Mouse (Mus musculus) adrenal gland, postnatal 25 days (tissue): ENCODE measurements at regions not wholly inside any gene's neighbourhood (a gene's known extent, or its start where the extent isn't known, plus 50 kb on each side); places are given as distances from the start of the nearest gene placed in this dataset.

Source experiments
- DNase-seq: peaks from one replicate; pipeline ENCODE4 v3.0.0; 2021; ENCODE audit warnings: mixed read lengths

DNA sequence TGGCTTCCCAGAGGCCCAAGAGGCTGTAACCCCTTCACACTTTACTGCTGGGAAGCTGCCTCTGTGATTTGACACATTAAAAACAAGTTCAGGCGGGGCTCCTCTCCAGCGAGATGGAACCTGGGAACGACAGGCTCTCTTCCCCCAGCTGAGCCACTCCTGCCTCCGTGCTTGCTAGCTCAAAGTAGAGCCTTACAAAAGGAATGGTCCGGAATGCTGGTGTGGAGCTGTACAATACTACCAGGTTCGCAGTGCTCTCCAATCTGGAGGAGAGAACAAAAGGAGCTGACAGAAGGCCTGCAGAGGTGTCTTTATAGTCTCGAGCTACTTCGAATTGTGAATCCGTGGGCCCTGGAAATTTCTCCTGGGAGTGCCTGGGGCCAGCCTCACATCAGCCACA is 100.4 kb upstream of the Irx4 start:
- no peak for DNase-seq

DNA sequence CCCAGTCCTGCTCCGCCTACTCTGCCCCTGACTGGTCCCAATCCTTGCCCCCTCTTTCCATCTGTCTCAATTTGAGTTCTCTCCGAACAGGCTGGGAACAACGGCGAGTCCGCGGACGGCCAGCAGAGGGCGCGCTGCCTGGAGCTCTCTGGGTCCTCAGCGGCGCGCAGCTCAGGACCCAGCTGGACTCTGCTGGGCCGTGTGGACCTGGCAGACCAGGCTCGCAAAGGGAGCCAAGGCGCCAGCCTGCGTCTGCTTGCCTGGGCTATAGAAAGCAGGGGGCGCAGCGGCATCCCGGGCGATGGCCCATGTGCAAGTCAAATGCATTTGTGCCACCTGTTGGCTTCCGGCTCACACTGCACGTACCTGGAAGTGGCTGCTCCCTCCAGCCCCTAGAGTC is 100.0 kb upstream of the Irx4 start:
- peak; percentile 83 for DNase-seq

DNA sequence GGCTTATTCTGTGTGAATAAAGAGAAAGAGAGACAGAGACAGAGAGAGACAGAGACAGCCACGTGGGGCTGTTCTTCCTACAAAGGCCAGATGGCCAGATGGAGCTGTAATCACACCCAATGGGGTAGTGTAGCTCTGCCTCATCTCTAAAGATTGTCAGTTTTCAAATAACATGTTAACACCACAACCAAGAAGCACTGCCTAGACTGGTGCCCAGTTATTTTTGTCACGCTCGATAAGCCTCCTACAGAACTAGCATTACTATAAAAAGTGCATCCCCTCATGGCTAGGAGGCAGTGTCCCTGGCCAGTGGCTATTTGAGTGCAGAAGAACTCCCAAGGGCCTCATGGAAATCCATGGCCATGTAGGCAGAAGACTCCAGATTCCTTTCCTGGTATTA is 90.0 kb upstream of the Irx4 start:
- DNase-seq = no peak

- DNase-seq = no peak
These were observed 52.3 kb upstream of the Irx4 start for GRCm38 (mm10) chr13:73207931-73208448.
